Mouse (Mus musculus) MEL (cell line): ENCODE data around the gene Oxct1. TPM values are rescaled to one million over a fixed set of nuclear protein-coding genes. Genes with fewer than 3 reads are reported as not detected.

Source experiments
- DNase-seq: peaks from one replicate; pipeline ENCODE4 v3.0.0; 2011; ENCODE audit warnings: low read depth, low spot score
- H3K27ac ChIP-seq: 2 replicates; pipeline ENCODE4 v1.5.1; 2012; ENCODE audit warnings: low read depth, mild to moderate bottlenecking, control low read depth, low read length, moderate library complexity; ENCODE audit not compliant: control insufficient read depth
- H3K27me3 ChIP-seq, 2 experiments: fragments of 150-350 bp in 1 of 2; sonication (generic) in 1 of 2; 2 replicates each; pipeline ENCODE4 v1.6.1; 2012; ENCODE audit warnings: low read length in 2 of 2, mild to moderate bottlenecking in 2 of 2, improper control_type of control experiment in 1 of 2, moderate library complexity in 1 of 2; ENCODE audit not compliant: insufficient read depth in 2 of 2, control insufficient read depth in 1 of 2
- H3K36me3 ChIP-seq, 2 experiments: 2 replicates each; pipeline ENCODE4 v1.6.1; 2012 to 2014; ENCODE audit warnings: low read length in 2 of 2, improper control_type of control experiment in 1 of 2, inconsistent platforms in 1 of 2, mild to moderate bottlenecking in 1 of 2; ENCODE audit not compliant: insufficient read depth in 2 of 2, control insufficient read depth in 1 of 2
- H3K4me1 ChIP-seq, 2 experiments: fragments of 150-350 bp in 1 of 2; sonication (generic) in 1 of 2; 2 replicates each; pipeline ENCODE4 v1.6.1; 2012; ENCODE audit warnings: low read length in 2 of 2, improper control_type of control experiment in 1 of 2, mild to moderate bottlenecking in 1 of 2; ENCODE audit not compliant: insufficient read depth in 2 of 2, control insufficient read depth in 1 of 2
- H3K4me3 ChIP-seq, 2 experiments: fragments of 150-350 bp in 1 of 2; sonication (generic) in 1 of 2; 2 replicates each; pipeline ENCODE4 v1.5.1; 2012; ENCODE audit warnings: low read depth in 2 of 2, low read length in 2 of 2, mild to moderate bottlenecking in 2 of 2, moderate library complexity in 2 of 2, control low read depth in 1 of 2, improper control_type of control experiment in 1 of 2; ENCODE audit not compliant: control insufficient read depth in 1 of 2, insufficient read depth in 1 of 2
- H3K79me2 ChIP-seq: 2 replicates; pipeline ENCODE4 v1.6.1; 2012; ENCODE audit warnings: mild to moderate bottlenecking, low read length, moderate library complexity; ENCODE audit not compliant: control insufficient read depth, poor library complexity, insufficient read depth
- H3K9ac ChIP-seq: 2 replicates; pipeline ENCODE4 v1.6.1; 2012; ENCODE audit warnings: low read depth, mild to moderate bottlenecking, control low read depth, low read length, moderate library complexity; ENCODE audit not compliant: control insufficient read depth, poor library complexity, severe bottlenecking
- H3K9me3 ChIP-seq: fragments of 150-350 bp; sonication (generic); replicated peaks from 2 replicates; pipeline ENCODE4 v1.6.1; 2012; ENCODE audit warnings: mild to moderate bottlenecking, low read length, improper control_type of control experiment, moderate library complexity; ENCODE audit not compliant: insufficient read depth
- CTCF ChIP-seq, 3 experiments: IDR thresholded peaks in 2 of 3; conservative IDR thresholded peaks in 1 of 3; 2 replicates each; pipeline ENCODE4 v1.5.1; 2011 to 2012; ENCODE audit warnings: low read length in 3 of 3, low read depth in 2 of 3, mild to moderate bottlenecking in 2 of 3, improper control_type of control experiment in 1 of 3, inconsistent platforms in 1 of 3, mixed read lengths in 1 of 3, moderate library complexity in 1 of 3; ENCODE audit not compliant: control insufficient read depth in 1 of 3, insufficient read depth in 1 of 3, poor library complexity in 1 of 3, severe bottlenecking in 1 of 3
- E2F4 ChIP-seq: IDR thresholded peaks from 2 replicates; pipeline ENCODE4 v1.6.1; 2011; ENCODE audit warnings: low read depth, low read length, improper control_type of control experiment, borderline replicate concordance
- ELF1 ChIP-seq: IDR thresholded peaks from 2 replicates; pipeline ENCODE4 v1.6.1; 2014; ENCODE audit warnings: low read depth, mild to moderate bottlenecking, inconsistent platforms, low read length, improper control_type of control experiment, moderate library complexity
- EP300 ChIP-seq, 2 experiments: IDR thresholded peaks; 2 replicates each; pipeline ENCODE4 v1.6.1; 2011; ENCODE audit warnings: improper control_type of control experiment in 2 of 2, low read length in 2 of 2, low read depth in 1 of 2, mild to moderate bottlenecking in 1 of 2
- ETS1 ChIP-seq: IDR thresholded peaks from 2 replicates; pipeline ENCODE4 v1.6.1; 2012; ENCODE audit warnings: low read depth, mild to moderate bottlenecking, inconsistent platforms, low read length, improper control_type of control experiment, moderate library complexity
- KAT2A ChIP-seq: conservative IDR thresholded peaks from 2 replicates; pipeline ENCODE4 v1.6.1; 2012; ENCODE audit warnings: low read depth, low read length, improper control_type of control experiment, inconsistent platforms
- MAX ChIP-seq: IDR thresholded peaks from 2 replicates; pipeline ENCODE4 v1.6.1; 2011; ENCODE audit warnings: low read length, improper control_type of control experiment
- MEF2A ChIP-seq: IDR thresholded peaks from 2 replicates; pipeline ENCODE4 v1.6.1; 2014; ENCODE audit warnings: low read depth, mild to moderate bottlenecking, inconsistent platforms, low read length, improper control_type of control experiment; ENCODE audit not compliant: poor library complexity, insufficient replicate concordance, severe bottlenecking; ENCODE audit errors: extremely low read depth
- MXI1 ChIP-seq: IDR thresholded peaks from 2 replicates; pipeline ENCODE4 v1.6.1; 2011; ENCODE audit warnings: mild to moderate bottlenecking, low read depth, low read length, improper control_type of control experiment
- NELFE ChIP-seq: IDR thresholded peaks from 2 replicates; pipeline ENCODE4 v1.6.1; 2011; ENCODE audit warnings: low read depth, low read length, improper control_type of control experiment
- NRF1 ChIP-seq: IDR thresholded peaks from 2 replicates; pipeline ENCODE4 v1.6.1; 2014; ENCODE audit warnings: low read depth, mild to moderate bottlenecking, inconsistent platforms, low read length, improper control_type of control experiment, moderate library complexity; ENCODE audit not compliant: poor library complexity, insufficient read depth, severe bottlenecking
- RCOR1 ChIP-seq: IDR thresholded peaks from 2 replicates; pipeline ENCODE4 v1.6.1; 2012; ENCODE audit warnings: low read depth, mild to moderate bottlenecking, inconsistent platforms, low read length, improper control_type of control experiment
- SIN3A ChIP-seq: IDR thresholded peaks from 2 replicates; pipeline ENCODE4 v1.6.1; 2012; ENCODE audit warnings: low read length, improper control_type of control experiment, inconsistent platforms
- TAL1 ChIP-seq: IDR thresholded peaks from 2 replicates; pipeline ENCODE4 v1.6.1; 2012; ENCODE audit warnings: mild to moderate bottlenecking, inconsistent platforms, low read length, moderate library complexity, mixed read lengths
- TBP ChIP-seq: IDR thresholded peaks from 2 replicates; pipeline ENCODE4 v1.8.0; 2011; ENCODE audit warnings: low read depth, low read length, improper control_type of control experiment
- TCF12 ChIP-seq: IDR thresholded peaks from 2 replicates; pipeline ENCODE4 v1.6.1; 2014; ENCODE audit warnings: low read depth, mild to moderate bottlenecking, inconsistent platforms, low read length, improper control_type of control experiment, moderate library complexity
- USF1 ChIP-seq: IDR thresholded peaks from 2 replicates; pipeline ENCODE4 v1.6.1; 2014; ENCODE audit warnings: low read depth, mild to moderate bottlenecking, inconsistent platforms, low read length, improper control_type of control experiment, moderate library complexity
- USF2 ChIP-seq, 2 experiments: IDR thresholded peaks; 2 replicates each; pipeline ENCODE4 v1.6.1; 2011 to 2012; ENCODE audit warnings: improper control_type of control experiment in 2 of 2, low read length in 2 of 2, borderline replicate concordance in 1 of 2, inconsistent platforms in 1 of 2, low read depth in 1 of 2, mild to moderate bottlenecking in 1 of 2; ENCODE audit not compliant: insufficient read depth in 1 of 2
- ZKSCAN1 ChIP-seq: IDR thresholded peaks from 2 replicates; pipeline ENCODE4 v1.6.1; 2012; ENCODE audit warnings: low read depth, mild to moderate bottlenecking, inconsistent platforms, low read length, improper control_type of control experiment, moderate library complexity
- ZMIZ1 ChIP-seq: IDR thresholded peaks from 2 replicates; pipeline ENCODE4 v1.6.1; 2012; ENCODE audit warnings: low read depth, mild to moderate bottlenecking, inconsistent platforms, low read length, improper control_type of control experiment, moderate library complexity
- polyA plus RNA-seq, 2 experiments: library from polyadenylated mRNA; stranded (reverse) in 1 of 2; unstranded in 1 of 2; fragments of >175 nt in 1 of 2; fragments of >200 nt in 1 of 2; gene quantifications; 2 replicates each; pipeline versions ENCODE4 v1.2.1 to v1.2.4; 2012; ENCODE audit warnings: low replicate concordance in 2 of 2, low read depth in 1 of 2; ENCODE audit not compliant: insufficient read length in 2 of 2, insufficient read depth in 1 of 2, missing spikeins in 1 of 2
- total RNA-seq: library from RNA; depleted of rRNA; stranded (reverse); fragments of 300-350 nt; gene quantifications from 2 replicates; pipeline ENCODE4 v1.2.3, GENCODE M21; 2012

Oxct1 gene
- total and polyA plus RNA-seq, 3 experiments: 112 to 168 TPM; not detected in 1

GRCm38 (mm10) chr15:4063574-4063973 is 37.4 kb downstream of the Oxct1 start:
- Histone ChIP-seq H3K4me3 (no peak overlapping the region), H3K27ac (no peak overlapping the region), H3K36me3 (peaks cover 0 to 4% of the 10 kb centered on the region in 2 experiments; a peak in 1 of 4 replicates), H3K9me3 (no peaks in the 10 kb centered on the region), H3K4me1 (no peaks in the 10 kb centered on the region)
- no peak for DNase-seq
- no peak for TF ChIP-seq TBP
- no peak for TF ChIP-seq TAL1
- TF ChIP-seq CTCF (IDR thresholded peaks at IDR 0.05 in 2 of 3, conservative IDR thresholded peaks at IDR 0.05 in 1 of 3; ENCODE audit: control insufficient read depth in 1 of 3, insufficient read depth in 1 of 3, low read depth in 2 of 3, low read length in 3 of 3, poor library complexity in 1 of 3, severe bottlenecking in 1 of 3): no peak
- TF ChIP-seq, all 39 proteins: peak for 0
- Histone ChIP-seq H3K79me2 (no peaks in the 10 kb centered on the region), H3K9ac (no peak overlapping the region), H3K27me3 (no peaks in the 10 kb centered on the region)

GRCm38 (mm10) chr15:4064013-4064412 is 37.8 kb downstream of the Oxct1 start:
- no peak for DNase-seq
- no peak for TF ChIP-seq SIN3A
- TF ChIP-seq ETS1: no peak
- TF ChIP-seq NELFE: no peak
- TF ChIP-seq EP300 (IDR thresholded peaks at IDR 0.05; ENCODE audit: low read depth in 1 of 2, low read length in 2 of 2): no peak
- TF ChIP-seq ELF1: no peak
- TF ChIP-seq MEF2A: no peak
- peaks cover 0 to 4% of the 10 kb centered on the region in 2 experiments; a peak in 1 of 4 replicates for H3K36me3 ChIP-seq

DNA sequence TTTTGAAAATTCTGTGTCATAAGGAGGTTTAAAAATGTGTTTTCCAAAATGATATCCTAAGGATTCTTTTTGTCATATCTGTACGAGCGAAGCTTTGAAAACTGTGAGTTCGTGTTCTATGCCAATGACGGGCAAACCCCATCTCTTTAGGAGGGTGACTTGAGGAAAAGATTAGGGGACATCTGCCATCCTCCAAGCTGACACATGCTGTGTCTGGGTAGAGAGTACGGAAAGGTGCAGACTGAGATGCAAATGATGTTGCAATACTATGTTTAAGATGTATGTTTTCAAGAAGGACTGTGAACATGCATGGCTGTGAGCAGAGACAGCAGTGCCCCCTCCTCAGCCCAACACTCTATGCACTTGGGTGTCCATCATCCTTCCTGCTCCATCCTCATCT is 38.5 kb downstream of the Oxct1 start:
- Histone ChIP-seq H3K9ac (no peak overlapping the region), H3K36me3 (peaks cover 0 to 4% of the 10 kb centered on the region in 2 experiments; a peak in 1 of 4 replicates)
- no peak for TF ChIP-seq USF1
- TF ChIP-seq ZMIZ1: no peak
- no peak for TF ChIP-seq E2F4
- TF ChIP-seq CTCF (IDR thresholded peaks at IDR 0.05 in 2 of 3, conservative IDR thresholded peaks at IDR 0.05 in 1 of 3; ENCODE audit: control insufficient read depth in 1 of 3, insufficient read depth in 1 of 3, low read depth in 2 of 3, low read length in 3 of 3, poor library complexity in 1 of 3, severe bottlenecking in 1 of 3): no peak
- TF ChIP-seq KAT2A: no peak
- no peak for TF ChIP-seq USF2 (IDR thresholded peaks at IDR 0.05; ENCODE audit: borderline replicate concordance in 1 of 2, insufficient read depth in 1 of 2, low read depth in 1 of 2, low read length in 2 of 2)
- TF ChIP-seq MXI1: no peak
- TF ChIP-seq SIN3A: no peak
- no peak for TF ChIP-seq MAX
- TF ChIP-seq ZKSCAN1: no peak
- TF ChIP-seq ELF1: no peak
- no peak for TF ChIP-seq TAL1
- no peak for TF ChIP-seq TCF12
- no peak for TF ChIP-seq NRF1
- no peak for TF ChIP-seq RCOR1
- TF ChIP-seq, all 39 proteins: peak for 0
- DNase-seq: no peak
- no peak overlapping the region for H3K27ac ChIP-seq
- H3K27me3 ChIP-seq: no peaks in the 10 kb centered on the region
- H3K79me2 ChIP-seq: no peaks in the 10 kb centered on the region
- no peaks in the 10 kb centered on the region for H3K9me3 ChIP-seq
- no peaks in the 10 kb centered on the region for H3K4me1 ChIP-seq
- no peak overlapping the region for H3K4me3 ChIP-seq

More at GRCm38 (mm10) chr15:4064013-4064412, 37.8 kb downstream of the Oxct1 start:
- Histone ChIP-seq H3K9ac (no peak overlapping the region), H3K27ac (no peak overlapping the region), H3K27me3 (no peaks in the 10 kb centered on the region), H3K79me2 (no peaks in the 10 kb centered on the region), H3K4me1 (no peaks in the 10 kb centered on the region), H3K4me3 (no peak overlapping the region), H3K9me3 (no peaks in the 10 kb centered on the region)
